Mouse (Mus musculus) ES-E14 (cell line): Measurements from ENCODE around the gene Zbtb5. TPM values are rescaled to one million over a fixed set of nuclear protein-coding genes. Genes with fewer than 3 reads are reported as not detected.

Source experiments
- DNase-seq: peaks from one replicate; pipeline ENCODE4 v3.0.0-alpha.2; 2013; ENCODE audit warnings: low read depth, low spot score
- H3K27ac ChIP-seq: 2 replicates; pipeline ENCODE4 v1.5.1; 2012; ENCODE audit warnings: low read depth, mild to moderate bottlenecking, low read length, moderate library complexity, mixed read lengths; ENCODE audit not compliant: poor library complexity, insufficient read depth, severe bottlenecking
- H3K36me3 ChIP-seq: 2 replicates; pipeline ENCODE4 v1.6.1; 2012; ENCODE audit warnings: mild to moderate bottlenecking, low read length, moderate library complexity, mixed read lengths; ENCODE audit not compliant: control insufficient read depth, poor library complexity, insufficient read depth, severe bottlenecking
- H3K4me1 ChIP-seq, 2 experiments: fragments of 150-350 bp in 1 of 2; sonication (generic) in 1 of 2; 2 replicates each; pipeline ENCODE4 v1.6.1; 2012; ENCODE audit warnings: low read length in 2 of 2, mild to moderate bottlenecking in 1 of 2, mixed read lengths in 1 of 2; ENCODE audit not compliant: control insufficient read depth in 2 of 2, insufficient read depth in 2 of 2, poor library complexity in 1 of 2
- H3K4me3 ChIP-seq, 2 experiments: fragments of 150-350 bp in 1 of 2; sonication (generic) in 1 of 2; 2 replicates each; pipeline ENCODE4 v1.5.1; 2012; ENCODE audit warnings: low read length in 2 of 2, low read depth in 1 of 2, mild to moderate bottlenecking in 1 of 2, mixed read lengths in 1 of 2; ENCODE audit not compliant: insufficient read depth in 1 of 2, poor library complexity in 1 of 2, severe bottlenecking in 1 of 2
- H3K9ac ChIP-seq: 2 replicates; pipeline ENCODE4 v1.6.1; 2012; ENCODE audit warnings: low read depth, mild to moderate bottlenecking, low read length, mixed read lengths; ENCODE audit not compliant: poor library complexity, insufficient read depth, severe bottlenecking
- H3K9me3 ChIP-seq: fragments of 150-350 bp; sonication (generic); 2 replicates; pipeline ENCODE4 v1.6.1; 2012; ENCODE audit warnings: low read depth, mild to moderate bottlenecking, low read length; ENCODE audit not compliant: control insufficient read depth, insufficient read depth
- CHD2 ChIP-seq: IDR thresholded peaks from 2 replicates; pipeline ENCODE4 v1.6.1; 2014; ENCODE audit warnings: mild to moderate bottlenecking, low read depth, low read length, inconsistent platforms
- HCFC1 ChIP-seq: IDR thresholded peaks from 2 replicates; pipeline ENCODE4 v1.6.1; 2012; ENCODE audit warnings: low read length, inconsistent platforms, borderline replicate concordance; ENCODE audit not compliant: insufficient read depth
- MAFK ChIP-seq: IDR thresholded peaks from 2 replicates; pipeline ENCODE4 v1.6.1; 2014; ENCODE audit warnings: mild to moderate bottlenecking, low read depth, low read length, inconsistent platforms; ENCODE audit not compliant: insufficient read depth
- ZC3H11A ChIP-seq: IDR thresholded peaks from 2 replicates; pipeline ENCODE4 v1.6.1; 2012; ENCODE audit warnings: low read depth, mild to moderate bottlenecking, inconsistent platforms, low read length, borderline replicate concordance
- ZNF384 ChIP-seq: IDR thresholded peaks from 2 replicates; pipeline ENCODE4 v1.6.1; 2012; ENCODE audit warnings: low read depth, low read length, inconsistent platforms
- in situ Hi-C, 2 experiments: fragments of 600-800 bp; cut with MboI; formaldehyde crosslinking; loops; one replicate each; pipeline ENCODE4 v1.15.1; 2025; ENCODE audit warnings: low sequenced_read_pairs in 2 of 2, inconsistent platforms in 1 of 2; ENCODE audit not compliant: unreplicated experiment in 2 of 2
- total RNA-seq: library from RNA; depleted of rRNA; stranded (reverse); fragments of 300-350 nt; gene quantifications from 2 replicates; pipeline ENCODE4 v1.2.3, GENCODE M21; 2012

Zbtb5 gene
- total RNA-seq, 1 experiment: 8.2 TPM

GRCm38 (mm10) chr4:45037455-45038410 is 25.5 kb upstream of the Zbtb5 start:
- Histone ChIP-seq H3K9ac (no peak overlapping the region), H3K27ac (no peak overlapping the region), H3K9me3 (no peaks in the 10 kb centered on the region), H3K4me1 (no peaks in the 10 kb centered on the region), H3K36me3 (peaks cover 6% of the 10 kb centered on the region), H3K4me3 (no peak overlapping the region)
- TF ChIP-seq MAFK (no peak), ZC3H11A (no peak), HCFC1 (no peak), CHD2 (no peak), ZNF384 (no peak)
- in situ Hi-C loops: no loop called here
- DNase-seq: no peak

DNA sequence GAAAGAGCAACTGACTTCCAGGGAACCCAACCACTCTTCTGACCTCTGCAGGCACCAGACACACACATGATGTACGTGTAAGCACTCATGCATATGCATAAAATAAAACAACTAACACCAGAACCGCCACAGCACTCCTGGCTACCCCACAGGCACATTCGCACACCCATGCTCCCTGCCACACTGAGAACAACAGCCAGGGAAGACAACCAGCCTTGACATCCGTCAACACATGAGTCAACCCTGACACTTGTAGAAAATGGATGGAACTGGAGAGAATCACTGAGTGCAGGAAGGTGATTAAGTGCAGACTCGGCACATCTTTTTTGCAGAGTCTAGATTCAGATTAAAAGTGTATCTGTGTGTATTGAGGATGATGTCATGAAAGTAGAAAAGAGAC is 24.4 kb upstream of the Zbtb5 start:
- Histone ChIP-seq H3K9ac (no peak overlapping the region), H3K4me1 (no peaks in the 10 kb centered on the region), H3K36me3 (peaks cover 17% of the 10 kb centered on the region), H3K9me3 (no peaks in the 10 kb centered on the region), H3K27ac (no peak overlapping the region), H3K4me3 (no peak overlapping the region)
- TF ChIP-seq ZC3H11A: no peak
- TF ChIP-seq MAFK: no peak
- no peak for TF ChIP-seq ZNF384
- no peak for TF ChIP-seq HCFC1
- TF ChIP-seq CHD2: no peak
- no peak for DNase-seq
- in situ Hi-C loops: no loop called here

- in situ Hi-C loops: no loop called here
- Histone ChIP-seq H3K36me3 (peaks cover 17% of the 10 kb centered on the region), H3K9me3 (no peaks in the 10 kb centered on the region), H3K4me3 (no peak overlapping the region), H3K4me1 (no peaks in the 10 kb centered on the region), H3K27ac (no peak overlapping the region), H3K9ac (no peak overlapping the region)
- no peak for TF ChIP-seq MAFK
- TF ChIP-seq HCFC1: no peak
- no peak for TF ChIP-seq ZNF384
- DNase-seq: no peak
These were observed 23.8 kb upstream of the Zbtb5 start for GRCm38 (mm10) chr4:45036048-45036447.

DNA sequence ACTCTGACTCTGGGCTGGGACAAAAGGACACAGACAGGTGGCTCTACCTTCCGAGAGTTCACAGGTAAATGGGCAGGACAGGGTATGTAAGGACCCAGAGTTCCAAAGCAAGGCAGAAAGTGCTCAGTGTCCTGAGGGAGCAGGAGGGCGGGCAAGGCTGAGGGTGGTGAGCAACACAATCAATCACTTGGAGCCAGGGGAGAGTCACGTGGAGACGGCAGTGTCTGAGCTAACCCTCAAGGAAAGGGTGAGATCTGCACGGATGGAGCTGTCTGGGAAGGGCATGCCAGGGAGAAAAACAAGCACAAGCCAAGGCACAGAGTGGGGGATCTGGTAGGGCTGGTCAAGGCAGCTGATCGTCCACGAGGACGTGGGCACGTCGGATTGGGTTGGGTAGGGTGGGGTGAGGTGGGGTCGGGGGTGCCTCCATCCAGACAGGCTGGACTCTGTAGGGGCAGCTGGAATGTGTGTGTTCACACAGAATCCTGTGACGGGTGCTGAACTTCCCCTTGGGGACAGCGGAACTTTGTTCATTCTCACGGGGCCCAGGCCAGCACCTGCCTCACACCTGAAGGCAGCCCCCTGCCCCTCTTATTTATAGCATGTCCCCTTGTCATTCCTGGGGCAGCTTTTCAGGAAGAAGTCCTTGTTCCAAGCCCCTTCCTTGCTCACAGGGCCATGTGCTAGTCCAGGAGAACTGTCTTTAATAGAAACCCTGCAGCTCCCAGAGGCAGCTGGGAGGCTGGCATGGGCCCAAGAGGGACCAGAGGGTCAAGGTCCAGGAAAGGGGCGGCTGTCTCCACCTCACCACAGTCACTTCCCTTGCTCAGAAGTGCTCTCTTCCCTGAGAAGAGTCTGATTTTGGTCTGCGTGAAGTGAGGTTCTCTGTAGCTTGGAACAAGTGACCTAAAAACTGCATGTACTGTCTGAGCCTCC is 22.7 kb upstream of the Zbtb5 start:
- Histone ChIP-seq H3K36me3 (peaks cover 26% of the 10 kb centered on the region), H3K4me1 (no peaks in the 10 kb centered on the region), H3K27ac (no peak overlapping the region), H3K9ac (no peak overlapping the region), H3K4me3 (no peak overlapping the region), H3K9me3 (no peaks in the 10 kb centered on the region)
- in situ Hi-C loops: no loop called here
- TF ChIP-seq HCFC1: no peak
- no peak for TF ChIP-seq MAFK
- TF ChIP-seq ZC3H11A: no peak
- no peak for TF ChIP-seq CHD2
- no peak for TF ChIP-seq ZNF384
- DNase-seq: no peak
